Mouse (Mus musculus) heart, adult 11 months (tissue): ENCODE measurements around the gene Nucks1.

Experiments used
- DNase-seq: peaks from one replicate; pipeline ENCODE4 v3.0.0; 2022

Nucks1 gene

DNA sequence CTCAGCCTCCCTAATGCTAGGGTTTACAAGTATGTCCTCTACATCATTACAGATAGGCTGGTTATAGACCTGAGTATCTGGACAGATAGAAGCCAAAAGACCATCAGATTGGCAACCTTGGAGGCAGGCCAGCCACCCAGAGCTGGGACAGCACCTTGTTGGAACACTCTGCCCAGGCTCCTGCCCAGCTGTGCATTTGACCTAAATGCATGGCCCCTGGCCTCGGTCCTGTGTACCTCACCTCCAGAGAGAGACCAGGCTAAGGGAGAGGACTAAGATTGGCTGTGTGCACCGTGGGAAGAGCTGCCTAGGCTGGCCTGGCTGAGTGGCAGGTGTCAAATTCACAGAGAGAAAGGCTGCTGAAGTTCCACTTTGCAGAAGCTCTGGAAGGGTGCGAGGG is 58.2 kb downstream of the Nucks1 start:
- DNase-seq = no peak

DNA sequence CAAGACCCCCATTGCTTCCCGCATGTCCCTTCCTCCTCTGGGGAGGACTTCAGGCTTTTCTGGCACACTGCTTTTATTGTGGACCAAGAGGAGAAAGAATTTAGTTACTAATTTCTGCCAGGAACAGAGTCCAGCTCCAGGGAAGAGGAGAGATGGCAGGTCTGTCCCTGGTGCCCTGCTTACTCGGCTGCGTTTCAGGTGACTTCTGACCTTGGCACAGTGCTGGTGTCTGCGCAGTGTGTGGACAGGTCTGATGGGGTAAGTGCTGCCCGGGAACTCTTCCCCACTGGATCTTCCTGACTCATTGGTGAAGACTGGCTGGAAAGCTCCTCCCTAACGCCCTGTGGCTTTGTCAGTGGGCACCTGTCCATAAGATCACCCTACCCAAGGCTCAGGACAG is 58.6 kb downstream of the Nucks1 start:
- DNase-seq = peak; percentile 95

DNA sequence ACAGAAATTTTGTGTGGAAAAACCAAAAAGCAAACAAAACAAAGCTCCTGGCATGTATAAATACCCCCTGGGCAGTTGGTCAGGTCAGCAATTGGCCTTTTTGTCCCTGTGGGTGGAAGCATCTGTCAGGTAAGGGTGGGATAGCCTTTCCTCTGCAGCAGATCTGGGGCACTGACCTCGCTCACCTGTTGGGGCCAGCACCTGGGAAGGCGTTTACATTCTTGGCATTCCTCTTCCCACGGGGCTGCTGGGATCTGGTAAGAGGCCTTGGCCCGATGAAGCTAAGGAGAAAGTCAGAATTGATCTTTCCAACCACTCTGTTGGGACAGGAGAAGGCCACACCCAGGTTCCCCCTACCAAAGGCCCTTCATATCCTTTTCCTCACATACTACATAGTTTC is 59.5 kb downstream of the Nucks1 start:
- no peak for DNase-seq

DNA sequence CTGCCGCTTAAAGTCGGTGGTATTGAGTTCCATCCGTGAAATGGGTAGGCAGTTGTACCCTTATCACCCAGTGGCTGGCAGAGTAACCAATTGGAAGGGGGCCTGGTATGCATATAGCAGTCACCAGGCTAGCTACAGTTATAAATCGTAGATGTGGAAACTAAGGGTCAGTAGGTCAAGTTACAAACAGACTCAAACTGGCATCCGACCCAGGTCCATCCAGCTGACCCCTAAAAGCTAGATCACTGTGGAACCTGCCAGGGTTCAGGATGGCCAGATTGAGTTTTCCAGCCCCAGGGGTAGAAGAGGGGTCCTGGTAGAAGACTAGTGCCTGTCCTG is 60.0 kb downstream of the Nucks1 start:
- DNase-seq = no peak

- DNase-seq = no peak
These were observed 60.6 kb downstream of the Nucks1 start for GRCm38 (mm10) chr1:131970661-131971520.

- no peak for DNase-seq
These were observed 61.6 kb downstream of the Nucks1 start for GRCm38 (mm10) chr1:131971771-131972497.

- no peak for DNase-seq
These were observed 62.4 kb downstream of the Nucks1 start for GRCm38 (mm10) chr1:131972498-131973334.

GRCm38 (mm10) chr1:131973991-131974390 is 63.7 kb downstream of the Nucks1 start:
- DNase-seq = no peak

DNA sequence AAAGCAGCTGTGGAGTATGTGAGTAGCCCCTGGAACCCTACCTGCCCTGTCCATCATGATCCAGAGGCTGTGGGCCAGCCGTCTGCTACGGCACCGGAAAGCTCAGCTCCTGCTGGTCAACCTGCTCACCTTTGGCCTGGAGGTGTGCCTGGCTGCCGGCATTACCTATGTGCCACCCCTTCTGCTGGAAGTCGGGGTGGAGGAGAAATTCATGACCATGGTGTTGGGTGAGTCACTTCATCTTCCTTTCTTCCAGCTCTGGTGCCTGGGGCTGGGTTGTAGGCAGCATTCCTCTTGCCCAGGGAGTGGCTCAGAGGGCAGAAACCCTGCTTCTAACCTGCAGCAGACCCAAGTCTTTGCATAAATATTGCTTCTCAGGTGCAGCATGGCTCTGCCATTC is 66.6 kb downstream of the Nucks1 start:
- no peak for DNase-seq

GRCm38 (mm10) chr1:131980471-131980870 is 70.1 kb downstream of the Nucks1 start:
- no peak for DNase-seq

DNA sequence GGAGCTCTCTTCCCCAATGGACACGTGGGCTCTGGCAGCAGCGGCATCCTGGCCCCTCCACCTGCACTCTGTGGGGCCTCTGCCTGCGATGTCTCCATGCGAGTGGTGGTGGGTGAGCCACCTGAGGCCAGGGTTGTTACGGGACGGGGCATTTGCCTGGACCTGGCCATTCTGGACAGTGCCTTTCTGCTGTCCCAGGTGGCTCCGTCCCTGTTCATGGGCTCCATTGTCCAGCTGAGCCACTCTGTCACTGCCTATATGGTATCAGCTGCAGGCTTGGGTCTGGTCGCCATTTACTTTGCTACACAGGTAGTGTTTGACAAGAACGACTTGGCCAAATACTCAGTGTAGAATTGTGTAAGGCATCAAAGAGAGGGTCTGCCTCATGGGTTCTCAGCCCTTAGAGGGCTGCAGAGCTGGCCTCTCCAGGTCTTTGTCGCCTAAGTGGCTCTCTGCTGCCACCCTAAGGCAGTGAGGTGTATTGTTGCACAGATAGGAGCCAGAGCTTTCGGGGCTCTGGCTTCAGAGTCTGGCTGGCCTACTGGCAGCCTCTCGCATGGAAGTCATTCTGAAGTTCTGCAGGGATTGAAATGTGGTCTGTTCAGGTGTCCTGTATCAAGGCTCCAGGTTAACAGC is 71.2 kb downstream of the Nucks1 start:
- DNase-seq = peak; percentile 95

DNA sequence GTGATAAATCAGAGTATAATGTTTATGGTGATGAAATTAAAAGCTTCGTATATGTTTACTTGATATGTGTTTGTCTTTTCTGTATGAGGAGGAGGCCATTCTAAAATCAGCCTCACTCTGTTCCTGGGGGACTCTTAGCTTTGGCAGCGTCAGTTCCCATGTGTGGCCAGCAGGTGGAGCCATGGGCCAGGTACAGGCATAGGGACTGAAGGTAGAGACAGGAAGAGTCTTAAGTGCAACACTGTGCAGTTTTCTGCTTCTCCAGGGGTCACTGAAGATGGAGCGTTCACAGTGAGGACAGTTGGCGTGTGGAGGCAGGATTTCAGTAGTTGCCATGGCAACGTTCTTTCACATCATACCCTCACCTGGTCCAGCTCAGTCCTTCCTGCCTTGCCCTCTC is 72.6 kb downstream of the Nucks1 start:
- DNase-seq = peak; percentile 93

DNA sequence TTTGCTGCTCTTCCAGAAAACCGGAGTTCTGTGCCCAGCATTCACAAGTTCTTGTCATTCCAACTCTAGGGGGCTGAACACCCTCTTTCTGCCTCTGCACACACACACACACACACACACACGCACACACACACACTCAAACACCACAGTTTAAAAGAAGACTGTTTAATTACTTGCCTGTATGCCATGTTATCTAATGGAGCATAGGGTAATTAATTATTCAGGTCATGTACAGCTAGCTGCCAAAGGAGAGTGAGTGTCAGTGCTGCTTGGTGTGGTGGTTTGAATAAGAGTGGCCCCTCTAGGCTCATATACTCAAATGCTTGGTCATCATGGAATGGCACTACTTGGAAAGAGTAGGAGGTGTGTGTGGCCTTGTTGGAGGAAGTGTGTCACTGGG is 73.5 kb downstream of the Nucks1 start:
- no peak for DNase-seq
